Mouse (Mus musculus): ENCODE measurements around the gene Papolg.
"Not testable (repeated sequence)": the region's sequence is repeated elsewhere in the genome, so short reads cannot be mapped to it uniquely, and the experiment has no call there.

Papolg gene

GRCm38 (mm10) chr11:23895060-23895426, at the start of gene Papolg:
TSS of gene Papolg (minus strand) at chr11:23895253.
- peak; percentile 83 for DNase-seq (ENCODE audit: low spot score)

- not testable (repeated sequence) for DNase-seq (ENCODE audit: low spot score)
Observed at GRCm38 (mm10) chr11:23928146-23928545, 33.1 kb upstream of the Papolg start.

GRCm38 (mm10) chr11:23927643-23928042, 32.6 kb upstream of the Papolg start:
- no peak for DNase-seq (ENCODE audit: low spot score)

- not testable (repeated sequence) for DNase-seq (ENCODE audit: low spot score)
Observed at GRCm38 (mm10) chr11:23913824-23914223, 18.8 kb upstream of the Papolg start.

GRCm38 (mm10) chr11:23903909-23904308, 8.9 kb upstream of the Papolg start:
- no peak for DNase-seq (ENCODE audit: low spot score)

- no peak for DNase-seq (ENCODE audit: low spot score)
Observed at GRCm38 (mm10) chr11:23894141-23895059, 653 bp downstream of the Papolg start.

- DNase-seq (ENCODE audit: low spot score), result no peak
Observed at GRCm38 (mm10) chr11:23893556-23893955, 1.5 kb downstream of the Papolg start.

- DNase-seq (ENCODE audit: low spot score), result no peak
Observed at GRCm38 (mm10) chr11:23864326-23864725, 30.7 kb downstream of the Papolg start.

- no peak for DNase-seq (ENCODE audit: low spot score)
Observed at GRCm38 (mm10) chr11:23856723-23857112, 38.3 kb downstream of the Papolg start.

- DNase-seq (ENCODE audit: low spot score), result no peak
Observed at GRCm38 (mm10) chr11:23856054-23856722, 38.9 kb downstream of the Papolg start.

- DNase-seq (ENCODE audit: low spot score), result peak; percentile 67
Observed at GRCm38 (mm10) chr11:23855182-23855802, 39.8 kb downstream of the Papolg start.

GRCm38 (mm10) chr11:23853306-23853705, 41.7 kb downstream of the Papolg start:
- DNase-seq (ENCODE audit: low spot score), result no peak

GRCm38 (mm10) chr11:23846016-23846815, 48.8 kb downstream of the Papolg start:
- no peak for DNase-seq (ENCODE audit: low spot score)

GRCm38 (mm10) chr11:23823244-23823643, 71.8 kb downstream of the Papolg start:
- DNase-seq (ENCODE audit: low spot score), result no peak

GRCm38 (mm10) chr11:23821652-23822051, 73.4 kb downstream of the Papolg start:
- DNase-seq (ENCODE audit: low spot score), result no peak

- no peak for DNase-seq (ENCODE audit: low spot score)
Observed at GRCm38 (mm10) chr11:23820977-23821376, 74.1 kb downstream of the Papolg start.

GRCm38 (mm10) chr11:23818745-23819144, 76.3 kb downstream of the Papolg start:
- no peak for DNase-seq (ENCODE audit: low spot score)
